Mouse (Mus musculus): ENCODE results near the gene Samd5.

Gene Samd5

DNA sequence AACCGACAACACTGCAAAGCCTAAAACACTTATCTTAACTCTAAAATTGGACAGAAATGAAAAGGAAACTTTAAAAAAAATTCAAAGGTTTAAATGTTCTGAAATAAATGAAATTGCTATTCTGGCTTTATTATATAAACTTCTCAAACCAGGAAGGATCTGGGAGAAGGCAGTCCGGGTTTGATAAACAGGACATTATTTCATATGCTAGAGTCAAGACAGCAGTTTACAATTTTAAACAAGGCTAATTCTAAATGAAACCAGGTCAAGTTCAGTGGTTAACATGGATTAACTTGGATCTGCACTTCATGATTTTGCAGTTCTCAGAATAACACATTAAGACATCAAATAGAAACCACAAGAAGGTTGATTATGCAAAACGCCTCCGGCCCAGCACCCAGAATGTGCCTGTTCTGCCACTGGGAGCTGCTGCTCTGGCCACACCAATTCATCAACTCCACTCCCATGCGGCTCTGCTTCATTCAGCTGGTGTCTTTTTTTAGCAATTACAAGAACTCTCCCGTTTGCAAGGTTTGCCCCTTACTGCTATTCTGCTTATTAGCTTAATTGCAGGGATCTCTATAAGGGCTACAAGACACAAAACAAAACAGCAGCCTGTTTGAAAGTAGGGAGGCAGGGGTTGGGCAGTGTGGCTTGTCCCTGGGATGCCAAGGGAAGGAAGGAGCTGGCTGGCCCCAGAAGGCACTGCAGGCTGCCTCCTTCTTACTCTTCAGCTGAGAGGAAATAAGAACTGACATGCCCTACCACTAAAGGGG, 24.8 kb downstream of the Samd5 start:
- DNase-seq (ENCODE audit: low spot score), result no peak

DNA sequence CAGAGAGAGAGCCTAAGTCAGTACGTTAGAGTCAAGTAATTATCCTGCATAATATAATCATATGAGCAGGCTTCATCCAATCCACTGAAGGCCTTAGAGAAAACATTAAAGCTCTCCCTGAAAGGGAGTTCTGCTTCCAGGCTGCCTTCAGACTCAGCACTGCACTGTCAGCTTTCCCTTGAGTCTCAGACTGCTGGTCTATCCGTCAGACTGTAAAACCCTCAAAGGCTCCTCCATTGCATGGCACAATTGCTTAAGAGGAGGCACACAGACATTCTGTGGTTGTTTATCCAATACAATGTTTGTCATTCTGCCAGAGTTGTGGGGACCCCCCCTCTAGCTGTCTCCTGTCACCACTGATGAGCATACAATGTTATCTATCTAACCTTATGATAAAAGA, 26.5 kb downstream of the Samd5 start:
- no peak for DNase-seq (ENCODE audit: low spot score)

GRCm38 (mm10) chr10:9647741-9648140, 27.3 kb downstream of the Samd5 start:
- DNase-seq (ENCODE audit: low spot score), result no peak

- DNase-seq (ENCODE audit: low spot score), result no peak
Measured at GRCm38 (mm10) chr10:9646391-9646790, 28.6 kb downstream of the Samd5 start.

- DNase-seq (ENCODE audit: low spot score), result no peak
Measured at GRCm38 (mm10) chr10:9643531-9643930, 31.5 kb downstream of the Samd5 start.

GRCm38 (mm10) chr10:9642077-9642476, 32.9 kb downstream of the Samd5 start:
- no peak for DNase-seq (ENCODE audit: low spot score)

DNA sequence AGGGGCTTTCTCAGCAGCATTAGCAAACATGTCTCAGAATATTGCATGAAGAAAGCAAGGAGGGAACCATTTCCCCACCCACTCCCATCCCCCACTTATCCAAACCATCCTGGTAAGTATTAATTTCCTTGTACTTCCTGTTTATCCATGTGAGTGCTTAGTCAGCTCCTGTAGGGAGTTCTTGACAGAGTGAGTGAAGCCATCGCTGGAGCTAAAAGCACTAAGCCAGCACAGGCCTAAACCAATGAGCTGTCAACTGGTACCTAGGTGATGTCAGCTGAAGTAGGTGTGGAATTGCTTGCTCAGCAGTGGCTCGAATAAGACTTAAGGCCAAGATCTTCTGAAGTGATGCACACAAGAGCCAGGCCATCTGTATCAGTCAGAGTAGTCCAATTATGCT, 34.3 kb downstream of the Samd5 start:
- no peak for DNase-seq (ENCODE audit: low spot score)

DNA sequence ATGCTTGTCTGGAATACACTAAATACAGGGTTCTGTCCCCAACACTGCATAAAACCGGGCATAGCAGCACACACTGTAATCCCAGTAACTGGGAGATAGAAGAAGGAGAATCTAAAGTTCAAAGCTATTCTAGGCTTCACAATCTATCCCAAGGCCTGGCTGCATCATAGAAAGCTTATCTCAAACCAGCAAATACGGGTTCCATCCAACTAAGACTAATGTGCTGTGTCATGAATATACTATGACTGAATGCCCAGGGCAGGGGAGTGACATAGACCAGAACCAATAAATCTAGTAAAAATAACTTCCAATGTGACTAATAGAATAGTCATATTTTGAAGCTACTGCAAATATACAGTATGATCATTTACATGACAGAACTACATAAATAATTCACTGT, 35.0 kb downstream of the Samd5 start:
- DNase-seq (ENCODE audit: low spot score), result no peak

DNA sequence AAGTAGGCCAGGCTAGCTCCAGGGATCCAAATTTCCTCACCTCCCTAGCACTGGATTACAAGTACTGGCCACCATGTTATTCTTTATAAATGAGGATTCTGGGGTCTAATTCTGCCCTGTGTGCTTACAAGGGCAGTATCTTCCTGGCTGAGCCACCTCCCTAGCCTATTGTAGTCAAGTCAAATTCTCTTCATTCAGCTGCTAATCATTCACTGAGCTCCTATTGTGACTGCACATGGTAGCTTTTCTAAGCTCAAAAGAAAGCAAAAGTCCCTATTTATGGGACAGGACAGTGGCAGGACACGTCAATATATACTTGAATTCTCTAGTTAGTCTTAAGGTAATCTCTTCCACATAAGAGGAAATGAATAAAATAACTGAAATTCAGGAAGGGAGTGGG, 49.7 kb downstream of the Samd5 start:
- DNase-seq (ENCODE audit: low spot score), result no peak

GRCm38 (mm10) chr10:9621926-9622688, 52.9 kb downstream of the Samd5 start:
- no peak for DNase-seq (ENCODE audit: low spot score)

DNA sequence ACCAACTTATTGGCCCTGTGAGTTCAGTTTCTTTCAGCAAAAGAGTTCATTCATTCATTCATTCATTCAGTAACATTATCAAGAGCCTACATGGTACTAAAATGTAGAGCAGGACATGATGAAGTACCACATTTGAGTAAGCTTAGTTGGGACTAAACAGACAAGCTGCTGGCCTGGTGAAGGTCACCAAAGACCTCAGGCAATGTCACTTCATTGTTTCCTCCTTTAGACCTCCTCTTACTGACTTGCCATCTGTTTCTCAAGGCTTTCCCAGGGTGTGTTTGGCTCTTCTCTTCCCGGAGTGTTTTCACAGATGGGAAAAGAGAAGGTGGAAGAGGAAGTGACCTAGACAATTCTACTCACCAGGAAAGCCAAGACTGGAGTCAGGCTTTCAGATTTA, 54.0 kb downstream of the Samd5 start:
- DNase-seq (ENCODE audit: low spot score), result no peak

DNA sequence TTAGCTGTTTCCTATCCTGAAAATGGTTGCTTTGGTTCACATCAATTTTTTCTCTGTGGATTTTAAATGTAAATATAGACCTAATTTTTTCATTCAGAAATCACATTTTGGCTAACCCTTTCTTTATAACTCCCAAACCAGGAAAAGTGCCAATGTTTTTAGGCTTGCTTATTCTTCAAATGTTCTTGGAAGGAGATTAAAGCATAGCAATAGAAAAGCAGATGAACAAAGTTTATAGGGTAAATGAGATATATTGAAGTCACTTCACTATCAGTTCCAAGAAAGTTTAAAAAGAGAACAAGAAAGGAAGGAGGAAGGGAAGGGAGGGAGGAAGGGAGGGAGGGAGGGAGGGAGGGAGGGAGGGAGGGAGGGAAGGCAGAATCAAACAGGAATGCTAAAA, 60.0 kb downstream of the Samd5 start:
- DNase-seq (ENCODE audit: low spot score), result no peak

GRCm38 (mm10) chr10:9608854-9609253, 66.2 kb downstream of the Samd5 start:
- no peak for DNase-seq (ENCODE audit: low spot score)

DNA sequence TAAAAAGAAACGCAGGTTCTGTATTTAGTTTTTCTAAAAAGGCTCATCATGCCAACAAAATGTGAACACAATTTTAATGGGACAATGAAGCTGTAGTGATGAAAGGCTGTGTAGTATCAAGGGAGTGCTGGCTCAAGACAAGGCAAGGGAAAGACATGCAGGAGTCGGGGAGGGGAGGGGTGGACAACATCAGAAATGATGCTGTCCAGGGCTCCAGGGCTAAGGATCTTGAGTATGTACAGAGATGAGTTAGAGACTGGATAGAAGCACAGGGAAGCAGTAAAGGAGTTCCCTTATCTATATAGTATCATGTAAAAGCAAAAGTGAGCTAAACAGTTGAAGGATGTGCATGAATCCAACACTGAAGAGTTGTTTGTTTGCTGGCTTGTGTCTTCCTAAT, 67.9 kb downstream of the Samd5 start:
- no peak for DNase-seq (ENCODE audit: low spot score)

DNA sequence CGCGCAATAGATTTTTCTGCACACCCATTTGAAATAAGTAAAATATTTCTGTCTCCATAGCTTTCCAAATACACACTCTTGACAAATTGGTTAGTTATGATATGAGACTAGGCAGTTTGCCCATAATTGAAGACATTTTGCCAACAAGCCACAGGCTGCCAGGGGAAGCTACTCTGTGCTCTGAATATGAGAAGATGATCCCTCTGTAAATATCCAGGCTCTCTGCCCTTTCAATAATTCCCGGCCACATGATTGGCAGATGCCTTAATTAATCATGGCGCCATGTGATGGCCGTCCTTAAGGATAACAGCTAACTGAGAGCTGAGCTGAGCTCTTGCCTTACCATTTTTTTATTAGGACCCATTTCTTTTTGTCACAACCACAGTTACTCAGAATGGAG, 69.4 kb downstream of the Samd5 start:
- DNase-seq (ENCODE audit: low spot score), result no peak

GRCm38 (mm10) chr10:9603290-9603689, 71.7 kb downstream of the Samd5 start:
- no peak for DNase-seq (ENCODE audit: low spot score)

DNA sequence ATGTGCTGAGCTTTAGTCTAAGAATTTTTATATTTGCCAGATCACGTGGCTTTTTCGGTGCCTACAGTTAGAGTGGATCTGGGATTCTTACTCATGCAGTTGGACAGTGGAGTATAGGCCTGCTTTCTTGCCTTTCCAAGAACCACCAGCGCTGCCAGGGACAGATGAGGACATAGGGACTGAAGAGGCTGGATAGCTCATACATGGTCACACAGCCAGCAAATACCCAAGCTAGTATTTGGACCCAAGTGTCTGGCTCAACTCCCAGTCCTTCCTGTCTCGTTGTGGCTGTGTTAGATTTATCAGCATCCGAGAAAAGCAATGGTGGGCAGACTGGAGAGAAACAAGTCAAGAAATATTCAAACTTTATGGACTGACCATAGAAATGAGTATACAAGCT, 72.2 kb downstream of the Samd5 start:
- DNase-seq (ENCODE audit: low spot score), result no peak

DNA sequence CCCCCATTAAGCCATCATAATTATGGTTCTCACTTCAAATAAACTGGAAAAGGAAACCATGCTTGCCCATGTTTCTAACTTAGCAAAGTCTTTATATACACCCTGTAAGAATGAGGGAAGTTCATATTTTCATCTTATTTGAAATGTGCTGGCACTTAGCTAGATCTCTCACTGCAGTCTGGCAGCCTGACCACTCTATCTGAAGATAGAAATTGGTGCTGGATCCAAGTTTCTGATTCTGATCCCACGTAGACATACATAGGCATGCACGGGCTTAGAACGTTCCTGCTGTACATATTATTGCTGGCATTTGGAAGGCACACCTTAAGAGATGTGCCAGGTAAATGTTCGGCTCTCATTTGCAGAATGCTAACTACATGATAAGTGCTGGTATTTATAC, 72.6 kb downstream of the Samd5 start:
- DNase-seq (ENCODE audit: low spot score), result no peak

- DNase-seq (ENCODE audit: low spot score), result no peak
Measured at GRCm38 (mm10) chr10:9596228-9596627, 78.8 kb downstream of the Samd5 start.

DNA sequence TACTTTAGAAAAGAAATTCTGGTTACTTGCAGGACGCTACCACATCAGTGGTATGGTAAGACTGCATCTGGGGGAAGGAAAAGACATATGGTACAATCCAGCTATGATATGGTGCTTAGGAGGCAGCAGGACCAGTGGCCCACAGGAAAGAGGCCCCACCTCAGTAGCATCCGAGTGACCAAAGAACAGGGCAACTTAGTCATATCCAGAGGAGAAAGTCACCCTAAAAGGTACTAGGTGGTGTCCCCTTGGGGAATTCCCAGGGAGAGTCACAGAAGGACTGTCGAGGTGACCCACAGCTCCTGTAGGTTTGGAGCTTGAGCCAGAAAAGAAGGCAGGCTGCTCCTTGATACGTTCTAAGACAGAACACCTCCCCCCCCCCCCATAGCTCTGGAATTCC, 80.3 kb downstream of the Samd5 start:
- no peak for DNase-seq (ENCODE audit: low spot score)

DNA sequence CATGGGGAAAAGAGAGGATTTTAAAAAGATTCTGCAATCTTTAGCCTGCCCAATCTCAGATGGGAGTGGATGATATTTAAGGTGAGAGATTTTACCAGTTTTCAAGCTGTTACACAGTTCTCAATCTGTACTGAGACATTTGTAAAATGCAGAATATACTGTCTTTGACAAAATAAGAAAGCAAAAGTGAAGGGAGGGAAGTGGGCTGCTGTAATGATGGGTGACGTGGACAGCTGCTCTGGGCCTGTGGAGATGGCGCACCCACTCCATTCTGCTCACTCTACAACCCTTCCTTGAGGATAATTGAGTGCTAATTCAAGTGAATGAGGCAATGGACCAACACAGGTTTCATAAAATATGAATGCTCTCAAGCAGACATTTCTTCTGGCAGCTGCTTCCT, 84.4 kb downstream of the Samd5 start:
- no peak for DNase-seq (ENCODE audit: low spot score)

GRCm38 (mm10) chr10:9586328-9586727, 88.7 kb downstream of the Samd5 start:
- DNase-seq (ENCODE audit: low spot score), result no peak

DNA sequence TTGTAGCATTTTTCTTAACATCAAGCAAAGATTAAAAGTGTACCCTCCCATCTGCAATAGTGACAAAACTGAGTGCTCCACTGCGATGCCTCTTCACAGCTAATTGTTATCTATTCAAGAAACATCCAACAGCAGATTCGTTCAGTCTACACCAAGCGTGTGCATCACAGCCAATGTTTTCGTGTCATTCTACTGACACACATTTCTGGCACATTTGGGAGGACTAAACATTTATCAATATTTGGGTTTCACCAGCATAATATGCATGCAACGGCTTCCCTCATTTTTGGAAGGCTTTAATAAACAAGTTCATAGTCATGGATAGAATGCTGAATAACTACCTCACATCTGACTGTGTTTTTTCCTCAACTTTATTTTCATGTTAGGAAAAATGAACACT, 95.6 kb downstream of the Samd5 start:
- DNase-seq (ENCODE audit: low spot score), result no peak

DNA sequence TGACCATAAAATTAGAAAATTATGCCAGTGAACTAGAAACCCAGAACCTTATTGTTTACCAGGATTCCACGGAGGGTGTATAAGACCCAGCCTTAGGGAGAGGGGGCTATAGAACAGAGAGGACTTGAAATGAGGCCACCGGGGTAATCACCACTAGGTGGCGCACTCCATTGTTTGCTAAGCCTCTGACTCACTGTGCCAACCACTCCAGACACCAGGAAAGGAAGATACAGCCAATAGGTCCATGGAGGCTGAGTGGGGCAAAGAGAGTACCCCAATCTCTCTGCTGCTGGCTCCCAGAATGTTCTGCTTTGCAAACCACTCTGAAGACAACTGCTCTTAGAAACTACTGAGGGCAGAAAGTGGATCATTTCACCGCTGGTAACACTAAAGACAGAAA, 99.4 kb downstream of the Samd5 start:
- no peak for DNase-seq (ENCODE audit: low spot score)

Measured in ovary, postnatal 10 days (tissue).